In genomic region chr15:80100871-80101270, GRCm38 (mm10) we compare ENCODE assay signal across 13 mouse cellular contexts. TPM values are rescaled to one million over a fixed set of nuclear protein-coding genes. Genes with fewer than 3 reads are reported as not detected.
DNase-seq lines count a peak whose midpoint lies in the region; ATAC-seq lines count a peak whose summit lies in the region.
"Had no signal": no experiment of that assay in that cellular context is flagged by ENCODE, and none has a peak within 500 bp of the region (broad histone marks: within the 10 kb centered on the region; RNA-seq: fewer than 3 reads in every experiment).

No protein-coding gene starts in this region.

- peaks cover 9% of the 10 kb centered on the region for H3K4me1 ChIP-seq in forebrain, embryonic 14.5 days (ENCODE audit: control insufficient read depth, insufficient read depth, low read length)
- peaks cover 50% of the 10 kb centered on the region for H3K4me1 ChIP-seq in forebrain, embryonic 10.5 days
- peaks cover 6% of the 10 kb centered on the region for H3K4me1 ChIP-seq in midbrain, embryonic 11.5 days (ENCODE audit: control insufficient read depth, insufficient read depth, low read length)
- peaks cover 31% of the 10 kb centered on the region for H3K4me1 ChIP-seq in midbrain, embryonic 14.5 days (ENCODE audit: control insufficient read depth, insufficient read depth, low read length)
- peaks cover 55% of the 10 kb centered on the region for H3K4me1 ChIP-seq in embryonic facial prominence, embryonic 10.5 days

- no peaks in the 10 kb centered on the region for H3K36me3 ChIP-seq in forebrain, embryonic 14.5 days (ENCODE audit: control insufficient read depth, insufficient read depth, low read length)
- H3K36me3 ChIP-seq in forebrain, embryonic 10.5 days (replicated peaks): no peaks in the 10 kb centered on the region
- H3K36me3 ChIP-seq in midbrain, embryonic 11.5 days (ENCODE audit: control insufficient read depth, insufficient read depth, low read length): no peaks in the 10 kb centered on the region
- no peaks in the 10 kb centered on the region for H3K36me3 ChIP-seq in midbrain, embryonic 14.5 days (ENCODE audit: control insufficient read depth, insufficient read depth, low read length)
- no peaks in the 10 kb centered on the region for H3K36me3 ChIP-seq in embryonic facial prominence, embryonic 10.5 days (replicated peaks)

- H3K9me3 ChIP-seq in forebrain, embryonic 14.5 days (replicated peaks; ENCODE audit: control insufficient read depth, low read length): no peaks in the 10 kb centered on the region
- H3K9me3 ChIP-seq in forebrain, embryonic 10.5 days: no peaks in the 10 kb centered on the region
- H3K9me3 ChIP-seq in midbrain, embryonic 11.5 days (ENCODE audit: control insufficient read depth, low read length): no peaks in the 10 kb centered on the region
- no peaks in the 10 kb centered on the region for H3K9me3 ChIP-seq in midbrain, embryonic 14.5 days (ENCODE audit: control insufficient read depth, low read length)
- H3K9me3 ChIP-seq in embryonic facial prominence, embryonic 10.5 days: no peaks in the 10 kb centered on the region

- H3K9ac ChIP-seq in forebrain, embryonic 14.5 days (ENCODE audit: low read length): no peak overlapping the region
- no peak overlapping the region for H3K9ac ChIP-seq in midbrain, embryonic 11.5 days (ENCODE audit: low read length)
- no peak overlapping the region for H3K9ac ChIP-seq in midbrain, embryonic 14.5 days (replicated peaks; ENCODE audit: low read length)

- 0 out of 2 replicates have a peak overlapping the region, but pooled peaks have one; percentile 48 for H3K27ac ChIP-seq in forebrain, embryonic 14.5 days (ENCODE audit: low read depth, low read length)
- H3K27ac ChIP-seq in forebrain, embryonic 10.5 days: no peak overlapping the region
- no peak overlapping the region for H3K27ac ChIP-seq in midbrain, embryonic 11.5 days (ENCODE audit: low read depth, low read length)
- no peak overlapping the region for H3K27ac ChIP-seq in midbrain, embryonic 14.5 days (replicated peaks; ENCODE audit: low read depth, low read length)
- H3K27ac ChIP-seq in embryonic facial prominence, embryonic 10.5 days (replicated peaks): no peak overlapping the region
- H3K27ac ChIP-seq: heart, adult 2 months had no signal

- peak; percentile 44 for DNase-seq in forebrain, embryonic 14.5 days (ENCODE audit: low spot score)
- no peak for DNase-seq in forebrain, embryonic 10.5 days (ENCODE audit: extremely low spot score, low spot score)
- DNase-seq in midbrain, embryonic 11.5 days (ENCODE audit: low spot score, missing footprints): peak; percentile 51
- DNase-seq in midbrain, embryonic 14.5 days: no peak
- DNase-seq in cerebellum, postnatal 14 days: peak; percentile 77 to 84
- DNase-seq in left cerebral cortex, postnatal 4 days: peak; percentile 29
- DNase-seq in gastrocnemius, postnatal 25 days: no peak
- DNase-seq in embryonic facial prominence, embryonic 10.5 days (ENCODE audit: low spot score): no peak
- DNase-seq: adrenal gland, postnatal 36 days; heart, adult 2 months; kidney, adult 2 months; thymus, adult 18-20 months had no signal

- no peak for ATAC-seq in forebrain, embryonic 14.5 days
- ATAC-seq in midbrain, embryonic 11.5 days (ENCODE audit: low FRiP score): no peak
- no peak for ATAC-seq in midbrain, embryonic 14.5 days (ENCODE audit: low FRiP score, low TSS enrichment)

- H3K4me2 ChIP-seq in forebrain, embryonic 14.5 days (ENCODE audit: low read length): no peak overlapping the region
- no peak overlapping the region for H3K4me2 ChIP-seq in midbrain, embryonic 11.5 days
- no peak overlapping the region for H3K4me2 ChIP-seq in midbrain, embryonic 14.5 days (ENCODE audit: low read length)

- intact Hi-C loops in left cerebral cortex, postnatal 4 days (cut with DNase I): no loop called here

- H3K4me3 ChIP-seq in forebrain, embryonic 14.5 days (ENCODE audit: low read depth, low read length): no peak overlapping the region
- H3K4me3 ChIP-seq in forebrain, embryonic 10.5 days: no peak overlapping the region
- H3K4me3 ChIP-seq in midbrain, embryonic 11.5 days (ENCODE audit: low read depth, low read length): no peak overlapping the region
- no peak overlapping the region for H3K4me3 ChIP-seq in midbrain, embryonic 14.5 days (replicated peaks; ENCODE audit: low read depth, low read length)
- H3K4me3 ChIP-seq in embryonic facial prominence, embryonic 10.5 days: no peak overlapping the region
- H3K4me3 ChIP-seq: heart, adult 2 months had no signal

- H3K27me3 ChIP-seq in forebrain, embryonic 14.5 days (replicated peaks; ENCODE audit: control insufficient read depth, insufficient read depth, low read length): no peaks in the 10 kb centered on the region
- peaks cover 38% of the 10 kb centered on the region for H3K27me3 ChIP-seq in forebrain, embryonic 10.5 days (ENCODE audit: poor library complexity, severe bottlenecking)
- H3K27me3 ChIP-seq in midbrain, embryonic 11.5 days (ENCODE audit: control insufficient read depth, insufficient read depth, low read length): no peaks in the 10 kb centered on the region
- H3K27me3 ChIP-seq in midbrain, embryonic 14.5 days (ENCODE audit: control insufficient read depth, insufficient read depth, low read length): no peaks in the 10 kb centered on the region
- peaks cover 56% of the 10 kb centered on the region for H3K27me3 ChIP-seq in embryonic facial prominence, embryonic 10.5 days (replicated peaks; ENCODE audit: low read depth, poor library complexity, severe bottlenecking)

- 80% methylated on average over 10 of the region's 10 CpGs for WGBS in forebrain, embryonic 14.5 days
- WGBS in forebrain, embryonic 10.5 days: 91% methylated on average over 10 of the region's 10 CpGs
- 86% methylated on average over 10 of the region's 10 CpGs for WGBS in midbrain, embryonic 11.5 days
- 90% methylated on average over 10 of the region's 10 CpGs for whole genome bisulfite sequencing in midbrain, embryonic 14.5 days
- WGBS in embryonic facial prominence, embryonic 10.5 days: 87% methylated on average over 10 of the region's 10 CpGs

RNA-seq across cellular contexts. Expression of gene Rpl3, which starts 9.2 kb away (rescaled TPM):
- polyA plus RNA-seq in forebrain, embryonic 14.5 days (2014; fragmentation: Nextera tagmentation; extraction: Ambion mirVana): 768 and 902 TPM in 2 replicates
- 1,023 and 1,061 TPM in 2 replicates for polyA plus RNA-seq in forebrain, embryonic 10.5 days (2016; fragmentation: Nextera tagmentation; extraction: Ambion mirVana)
- polyA plus RNA-seq in midbrain, embryonic 11.5 days (2014; fragmentation: Nextera tagmentation; extraction: Ambion mirVana): 1,032 and 1,053 TPM in 2 replicates
- 681 and 724 TPM in 2 replicates for polyA plus RNA-seq in midbrain, embryonic 14.5 days (2014; fragmentation: Nextera tagmentation; extraction: Ambion mirVana)
- 100 to 1,000 TPM; 535 to 552 TPM for total RNA-seq in left cerebral cortex, postnatal 4 days (2021)
- 10 to 100 TPM; 48.4 to 80.1 TPM for total RNA-seq in gastrocnemius, postnatal 25 days (2021)
- polyA plus RNA-seq in embryonic facial prominence, embryonic 10.5 days (2016; fragmentation: Nextera tagmentation; extraction: Ambion mirVana): 1,034 and 1,049 TPM in 2 replicates

RNA-seq across cellular contexts. Expression of gene Syngr1, which starts 9.7 kb away (rescaled TPM):
- 28.8 and 30.1 TPM in 2 replicates for polyA plus RNA-seq in forebrain, embryonic 14.5 days (2014; fragmentation: Nextera tagmentation; extraction: Ambion mirVana)
- 10.5 and 11.2 TPM in 2 replicates for polyA plus RNA-seq in forebrain, embryonic 10.5 days (2016; fragmentation: Nextera tagmentation; extraction: Ambion mirVana)
- polyA plus RNA-seq in midbrain, embryonic 11.5 days (2014; fragmentation: Nextera tagmentation; extraction: Ambion mirVana): 6.2 and 7.4 TPM in 2 replicates
- polyA plus RNA-seq in midbrain, embryonic 14.5 days (2014; fragmentation: Nextera tagmentation; extraction: Ambion mirVana): 26.3 and 39.4 TPM in 2 replicates
- total RNA-seq in left cerebral cortex, postnatal 4 days (2021): 100 to 1,000 TPM; 175 to 191 TPM
- 10 to 100 TPM; 34.6 to 37.7 TPM for total RNA-seq in gastrocnemius, postnatal 25 days (2021)
- 5.9 and 7.0 TPM in 2 replicates for polyA plus RNA-seq in embryonic facial prominence, embryonic 10.5 days (2016; fragmentation: Nextera tagmentation; extraction: Ambion mirVana)
- total RNA-seq: neutrophil, adult 5-6 weeks had no signal

RNA-seq across cellular contexts. Expression of gene Tab1, which starts 32.1 kb away (rescaled TPM):
- 33.1 and 36.6 TPM in 2 replicates for polyA plus RNA-seq in forebrain, embryonic 14.5 days (2014; fragmentation: Nextera tagmentation; extraction: Ambion mirVana)
- 40.8 and 42.8 TPM in 2 replicates for polyA plus RNA-seq in forebrain, embryonic 10.5 days (2016; fragmentation: Nextera tagmentation; extraction: Ambion mirVana)
- polyA plus RNA-seq in midbrain, embryonic 11.5 days (2014; fragmentation: Nextera tagmentation; extraction: Ambion mirVana): 24.9 and 29.4 TPM in 2 replicates
- 37.9 and 42.5 TPM in 2 replicates for polyA plus RNA-seq in midbrain, embryonic 14.5 days (2014; fragmentation: Nextera tagmentation; extraction: Ambion mirVana)
- 10 to 100 TPM; 27.7 to 36.2 TPM for total RNA-seq in left cerebral cortex, postnatal 4 days (2021)
- 10 to 100 TPM; 13.8 to 14.6 TPM for total RNA-seq in gastrocnemius, postnatal 25 days (2021)
- polyA plus RNA-seq in embryonic facial prominence, embryonic 10.5 days (2016; fragmentation: Nextera tagmentation; extraction: Ambion mirVana): 43.3 and 45.3 TPM in 2 replicates

Comparison
In these comparisons a context has a peak if more than half of its experiments do, and no peak if none do; other contexts are left out.
1. DNase-seq: peak in forebrain, embryonic 14.5 days (single experiment), midbrain, embryonic 11.5 days (single experiment), cerebellum, postnatal 14 days (2 of 2) and left cerebral cortex, postnatal 4 days (single experiment); none in forebrain, embryonic 10.5 days (single experiment), midbrain, embryonic 14.5 days (single experiment), gastrocnemius, postnatal 25 days (single experiment) and embryonic facial prominence, embryonic 10.5 days (single experiment).